In the genomic region with DNA sequence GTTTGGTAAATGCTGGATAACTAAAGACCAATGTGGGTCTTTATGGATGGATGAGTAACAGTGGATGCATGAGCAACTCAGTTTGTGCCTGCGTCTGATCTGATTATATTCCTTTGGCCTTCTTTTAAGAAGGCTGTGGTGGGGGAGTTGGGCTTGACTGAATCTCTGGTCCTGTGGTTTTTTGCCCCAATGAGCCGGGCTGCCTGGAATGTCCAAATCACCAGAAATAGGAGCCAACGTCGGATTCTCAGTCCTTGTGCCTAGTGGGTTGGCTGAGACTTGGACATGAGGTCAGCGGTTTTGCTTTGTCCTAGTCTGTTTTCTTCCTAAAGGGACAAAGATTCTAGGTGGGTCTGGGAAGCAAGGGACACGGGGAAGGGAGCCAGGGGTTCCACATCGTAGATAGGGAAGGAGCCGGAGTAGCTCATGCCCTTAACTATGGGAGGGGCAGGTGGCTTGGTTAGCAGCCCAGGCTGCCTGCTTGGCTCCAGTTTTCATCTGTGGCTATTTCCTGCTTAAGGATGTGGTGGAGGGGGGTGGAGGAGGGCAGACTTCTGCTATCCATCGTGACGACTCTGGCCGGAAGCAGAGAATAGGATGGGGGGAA, we compare ENCODE assay signal across 8 mouse cellular contexts. TPM values are rescaled to one million over a fixed set of nuclear protein-coding genes. Genes with fewer than 3 reads are reported as not detected.
DNase-seq lines count a peak whose midpoint lies in the region; ATAC-seq and TF ChIP-seq lines count a peak whose summit lies in the region.

No protein-coding gene starts in this region.

- peaks cover 12% of the 10 kb centered on the region for H3K36me3 ChIP-seq in neural tube, embryonic 13.5 days
- peaks cover 3% of the 10 kb centered on the region; the same call in 1 of the 2 replicates for H3K36me3 ChIP-seq in neural tube, embryonic 15.5 days
- H3K36me3 ChIP-seq in heart, postnatal 0 days (replicated peaks; ENCODE audit: control insufficient read depth, insufficient read depth, low read length): peaks cover 4% of the 10 kb centered on the region; the same call in 1 of the 2 replicates
- H3K36me3 ChIP-seq in liver, embryonic 16.5 days (ENCODE audit: control insufficient read depth, insufficient read depth): no peaks in the 10 kb centered on the region

- H3K4me2 ChIP-seq in neural tube, embryonic 13.5 days: no peak overlapping the region
- no peak overlapping the region for H3K4me2 ChIP-seq in neural tube, embryonic 15.5 days
- H3K4me2 ChIP-seq in heart, postnatal 0 days (ENCODE audit: low read depth, low read length): no peak overlapping the region
- H3K4me2 ChIP-seq in liver, embryonic 16.5 days (ENCODE audit: low read depth, low read length): no peak overlapping the region

- H3K9me3 ChIP-seq in neural tube, embryonic 13.5 days: no peaks in the 10 kb centered on the region
- H3K9me3 ChIP-seq in neural tube, embryonic 15.5 days (replicated peaks): no peaks in the 10 kb centered on the region
- H3K9me3 ChIP-seq in heart, postnatal 0 days (replicated peaks; ENCODE audit: control insufficient read depth, low read length): no peaks in the 10 kb centered on the region
- no peaks in the 10 kb centered on the region for H3K9me3 ChIP-seq in liver, embryonic 16.5 days (replicated peaks; ENCODE audit: control insufficient read depth, low read length)

- H3K9ac ChIP-seq in neural tube, embryonic 13.5 days: no peak overlapping the region
- no peak overlapping the region for H3K9ac ChIP-seq in neural tube, embryonic 15.5 days (replicated peaks)
- no peak overlapping the region for H3K9ac ChIP-seq in heart, postnatal 0 days (replicated peaks; ENCODE audit: low read depth, low read length)
- H3K9ac ChIP-seq in liver, embryonic 16.5 days (ENCODE audit: low read depth, low read length): no peak overlapping the region

- intact Hi-C loops in left cerebral cortex, postnatal 25 days (cut with DNase I): no loop called here

- no peak for DNase-seq in heart, postnatal 0 days (ENCODE audit: low spot score)
- DNase-seq in frontal cortex, adult 2 months (ENCODE audit: extremely low spot score in 1 of 2, low spot score in 1 of 2): no peak
- no peak for DNase-seq in c-Kit-positive CD71-positive TER-119-positive erythroid progenitor cells, embryonic 14.5 days (ENCODE audit: low spot score)
- DNase-seq in left cerebral cortex, postnatal 25 days (ENCODE audit: low spot score in 2 of 2): no peak
- no peak for DNase-seq in embryo, embryonic 9.5 days (ENCODE audit: extremely low spot score)

- H3K4me1 ChIP-seq in neural tube, embryonic 13.5 days (replicated peaks): peaks cover 45% of the 10 kb centered on the region
- H3K4me1 ChIP-seq in neural tube, embryonic 15.5 days: peaks cover 37% of the 10 kb centered on the region
- peaks cover 16% of the 10 kb centered on the region for H3K4me1 ChIP-seq in heart, postnatal 0 days (ENCODE audit: control insufficient read depth, insufficient read depth)
- peaks cover 29% of the 10 kb centered on the region for H3K4me1 ChIP-seq in liver, embryonic 16.5 days (ENCODE audit: control insufficient read depth, low read depth, low read length)

- ATAC-seq in neural tube, embryonic 13.5 days (ENCODE audit: low read depth): no peak
- no peak for ATAC-seq in neural tube, embryonic 15.5 days (ENCODE audit: low FRiP score)
- ATAC-seq in heart, postnatal 0 days (ENCODE audit: insufficient read depth, low read depth): peak; percentile 12; the same call in 1 of the 2 replicates
- no peak for ATAC-seq in liver, embryonic 16.5 days (ENCODE audit: low read depth)

- 0 out of 2 replicates have a peak overlapping the region, but pooled peaks have one; percentile 1 for H3K27ac ChIP-seq in neural tube, embryonic 13.5 days (replicated peaks)
- H3K27ac ChIP-seq in neural tube, embryonic 15.5 days (replicated peaks): no peak overlapping the region
- peak overlapping the region; percentile 84 for H3K27ac ChIP-seq in heart, postnatal 0 days (ENCODE audit: low read depth)
- H3K27ac ChIP-seq in liver, embryonic 16.5 days (ENCODE audit: low read length): peak overlapping the region; percentile 41; the same call in 1 of the 2 replicates

- 0 out of 2 replicates have a peak, but pooled peaks have one; percentile 15 for TF ChIP-seq EP300 in heart, postnatal 0 days (IDR thresholded peaks at IDR 0.05; ENCODE audit: low read depth)

- 82% methylated on average over 11 of the region's 11 CpGs for WGBS in neural tube, embryonic 13.5 days
- 84% methylated on average over 11 of the region's 11 CpGs for WGBS in neural tube, embryonic 15.5 days
- 44% methylated on average over 11 of the region's 11 CpGs for WGBS in heart, postnatal 0 days
- WGBS in liver, embryonic 16.5 days (ENCODE audit: insufficient replicate concordance): 33% methylated on average over 11 of the region's 11 CpGs

- TF ChIP-seq CTCF in heart, postnatal 0 days (IDR thresholded peaks at IDR 0.05; ENCODE audit: low read depth): no peak

- peaks cover 22% of the 10 kb centered on the region for H3K27me3 ChIP-seq in neural tube, embryonic 13.5 days
- H3K27me3 ChIP-seq in neural tube, embryonic 15.5 days (replicated peaks): peaks cover 13% of the 10 kb centered on the region
- 0 out of 2 replicates have a peak, but pooled peaks cover 6% of the 10 kb centered on the region for H3K27me3 ChIP-seq in heart, postnatal 0 days (ENCODE audit: control insufficient read depth, insufficient read depth, low read length)
- peaks cover 20% of the 10 kb centered on the region for H3K27me3 ChIP-seq in liver, embryonic 16.5 days (ENCODE audit: control insufficient read depth, insufficient read depth, low read depth, low read length)

- H3K4me3 ChIP-seq in neural tube, embryonic 13.5 days: no peak overlapping the region
- no peak overlapping the region for H3K4me3 ChIP-seq in neural tube, embryonic 15.5 days (replicated peaks)
- no peak overlapping the region for H3K4me3 ChIP-seq in heart, postnatal 0 days (ENCODE audit: low read depth, low read length)
- H3K4me3 ChIP-seq in liver, embryonic 16.5 days (ENCODE audit: low read depth, low read length): no peak overlapping the region

RNA-seq across cellular contexts. Expression of a gene that starts 2.0 kb away (rescaled TPM):
- 29.3 and 33.9 TPM in 2 replicates for polyA plus RNA-seq in neural tube, embryonic 13.5 days (2015; fragmentation: Nextera tagmentation; extraction: Ambion mirVana)
- 28.3 and 35.4 TPM in 2 replicates for polyA plus RNA-seq in neural tube, embryonic 15.5 days (2015; fragmentation: Nextera tagmentation; extraction: Ambion mirVana)
- 99.5 and 113 TPM in 2 replicates for total RNA-seq in heart, postnatal 0 days (2014; rRNA removed; ENCODE audit: low replicate concordance)
- polyA plus RNA-seq in heart, postnatal 0 days (2015; fragmentation: Nextera tagmentation; extraction: Ambion mirVana): 57.8 and 62.6 TPM in 2 replicates
- 8.2 and 10.2 TPM in 2 replicates for polyA plus RNA-seq in liver, embryonic 16.5 days (2015; fragmentation: Nextera tagmentation; extraction: Ambion mirVana)
- 19.0 and 19.3 TPM in 2 replicates for polyA plus RNA-seq in frontal cortex, adult 2 months (2012; rRNA removed)
- total RNA-seq in left cerebral cortex, postnatal 25 days (2021): 1 to 10 TPM; 7.0 to 8.4 TPM

RNA-seq across cellular contexts. Expression of a gene that starts 6.4 kb away (rescaled TPM):
- polyA plus RNA-seq in neural tube, embryonic 13.5 days (2015; fragmentation: Nextera tagmentation; extraction: Ambion mirVana): 139 and 145 TPM in 2 replicates
- 147 and 152 TPM in 2 replicates for polyA plus RNA-seq in neural tube, embryonic 15.5 days (2015; fragmentation: Nextera tagmentation; extraction: Ambion mirVana)
- 122 and 146 TPM in 2 replicates for total RNA-seq in heart, postnatal 0 days (2014; rRNA removed; ENCODE audit: low replicate concordance)
- polyA plus RNA-seq in heart, postnatal 0 days (2015; fragmentation: Nextera tagmentation; extraction: Ambion mirVana): 155 TPM in 2 replicates
- 91.8 and 99.9 TPM in 2 replicates for polyA plus RNA-seq in liver, embryonic 16.5 days (2015; fragmentation: Nextera tagmentation; extraction: Ambion mirVana)
- 126 and 131 TPM in 2 replicates for polyA plus RNA-seq in frontal cortex, adult 2 months (2012; rRNA removed)
- 100 to 1,000 TPM in 1 of 2 experiments, 10 to 100 TPM in 1; 99.6 to 104 TPM for total RNA-seq in left cerebral cortex, postnatal 25 days (2021)

RNA-seq across cellular contexts. Expression of a gene that starts 9.7 kb away (rescaled TPM):
- polyA plus RNA-seq in neural tube, embryonic 13.5 days (2015; fragmentation: Nextera tagmentation; extraction: Ambion mirVana): 8.6 and 14.6 TPM in 2 replicates
- 11.5 and 28.6 TPM in 2 replicates for polyA plus RNA-seq in neural tube, embryonic 15.5 days (2015; fragmentation: Nextera tagmentation; extraction: Ambion mirVana)
- 49.5 and 76.4 TPM in 2 replicates for total RNA-seq in heart, postnatal 0 days (2014; rRNA removed; ENCODE audit: low replicate concordance)
- polyA plus RNA-seq in heart, postnatal 0 days (2015; fragmentation: Nextera tagmentation; extraction: Ambion mirVana): 2.8 and 2.9 TPM in 2 replicates
- 1.9 TPM in 2 replicates for polyA plus RNA-seq in liver, embryonic 16.5 days (2015; fragmentation: Nextera tagmentation; extraction: Ambion mirVana)
- polyA plus RNA-seq in frontal cortex, adult 2 months (2012; rRNA removed): 129 and 134 TPM in 2 replicates
- 10 to 100 TPM; 87.9 to 88.0 TPM for total RNA-seq in left cerebral cortex, postnatal 25 days (2021)

RNA-seq across cellular contexts. Expression of a gene that starts 25.2 kb away (rescaled TPM):
- polyA plus RNA-seq in neural tube, embryonic 13.5 days (2015; fragmentation: Nextera tagmentation; extraction: Ambion mirVana): 155 and 185 TPM in 2 replicates
- 137 and 139 TPM in 2 replicates for polyA plus RNA-seq in neural tube, embryonic 15.5 days (2015; fragmentation: Nextera tagmentation; extraction: Ambion mirVana)
- total RNA-seq in heart, postnatal 0 days (2014; rRNA removed; ENCODE audit: low replicate concordance): 58.7 and 80.7 TPM in 2 replicates
- polyA plus RNA-seq in heart, postnatal 0 days (2015; fragmentation: Nextera tagmentation; extraction: Ambion mirVana): 79.6 and 83.0 TPM in 2 replicates
- 69.7 and 79.8 TPM in 2 replicates for polyA plus RNA-seq in liver, embryonic 16.5 days (2015; fragmentation: Nextera tagmentation; extraction: Ambion mirVana)
- 127 and 144 TPM in 2 replicates for polyA plus RNA-seq in frontal cortex, adult 2 months (2012; rRNA removed)
- total RNA-seq in left cerebral cortex, postnatal 25 days (2021): 10 to 100 TPM; 65.7 to 78.1 TPM

RNA-seq across cellular contexts. Expression of a gene that starts 25.7 kb away (rescaled TPM):
- 0.45 and 0.72 TPM in 2 replicates for polyA plus RNA-seq in neural tube, embryonic 13.5 days (2015; fragmentation: Nextera tagmentation; extraction: Ambion mirVana)
- polyA plus RNA-seq in neural tube, embryonic 15.5 days (2015; fragmentation: Nextera tagmentation; extraction: Ambion mirVana): 0.36 and 0.46 TPM in 2 replicates
- total RNA-seq in heart, postnatal 0 days (2014; rRNA removed; ENCODE audit: low replicate concordance): 0.11 and 0.19 TPM in 2 replicates
- polyA plus RNA-seq in heart, postnatal 0 days (2015; fragmentation: Nextera tagmentation; extraction: Ambion mirVana): 0.04 and 0.05 TPM in 2 replicates
- 0.11 and 0.14 TPM in 2 replicates for polyA plus RNA-seq in liver, embryonic 16.5 days (2015; fragmentation: Nextera tagmentation; extraction: Ambion mirVana)
- 0.36 and 0.38 TPM in 2 replicates for polyA plus RNA-seq in frontal cortex, adult 2 months (2012; rRNA removed)
- under 1 TPM; 0.27 to 0.32 TPM for total RNA-seq in left cerebral cortex, postnatal 25 days (2021)
